Mouse (Mus musculus) urinary bladder, postnatal 25 days (tissue): Measurements from ENCODE around the gene Npnt.
A peak's percentile ranks its signal among the peaks of the same experiment; 100 is the strongest.

Source experiments
- DNase-seq: peaks from one replicate; pipeline ENCODE4 v3.0.0; 2022; ENCODE audit warnings: low spot score

Npnt gene

DNA sequence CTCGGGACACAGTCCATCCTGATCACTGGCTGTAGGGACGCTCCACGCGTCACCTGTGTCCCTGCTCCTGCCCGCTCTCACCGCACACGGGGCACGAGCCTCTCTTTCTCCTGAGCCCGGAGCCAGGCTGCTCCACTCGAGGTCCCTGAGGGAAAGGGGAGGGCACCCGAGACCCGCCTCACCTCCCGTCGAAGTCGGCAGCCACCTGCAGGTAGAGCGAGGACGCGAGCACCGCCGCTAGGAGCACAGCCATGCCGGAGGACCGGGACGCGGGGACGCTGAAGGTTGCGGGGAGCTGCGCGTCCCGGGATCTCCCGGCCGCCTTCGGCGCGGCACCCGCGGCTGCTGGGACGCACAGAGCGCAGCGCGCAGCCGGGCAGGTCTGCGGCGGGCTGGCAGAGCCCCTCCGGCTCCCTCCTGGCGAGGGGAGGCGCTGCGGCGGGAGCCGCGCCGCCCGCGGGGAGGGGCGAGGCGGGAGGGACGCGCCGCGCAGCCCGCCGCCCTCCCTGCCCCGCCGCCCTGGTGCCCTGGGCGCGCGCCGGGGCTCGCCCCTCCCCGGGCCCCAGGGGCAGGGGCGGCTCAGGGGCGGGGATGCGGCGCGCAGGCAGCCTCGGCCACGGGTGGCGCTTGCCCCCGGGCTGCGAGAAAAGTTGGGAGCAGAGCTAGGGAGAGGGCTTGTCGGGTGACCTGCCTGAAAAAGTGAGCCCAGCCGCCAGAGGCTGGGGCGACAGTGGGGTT, at the start of gene Npnt:
TSS of gene Npnt (minus strand) at position 501 of the 738 bp plus-strand sequence.
- peak; percentile 22 for DNase-seq

DNA sequence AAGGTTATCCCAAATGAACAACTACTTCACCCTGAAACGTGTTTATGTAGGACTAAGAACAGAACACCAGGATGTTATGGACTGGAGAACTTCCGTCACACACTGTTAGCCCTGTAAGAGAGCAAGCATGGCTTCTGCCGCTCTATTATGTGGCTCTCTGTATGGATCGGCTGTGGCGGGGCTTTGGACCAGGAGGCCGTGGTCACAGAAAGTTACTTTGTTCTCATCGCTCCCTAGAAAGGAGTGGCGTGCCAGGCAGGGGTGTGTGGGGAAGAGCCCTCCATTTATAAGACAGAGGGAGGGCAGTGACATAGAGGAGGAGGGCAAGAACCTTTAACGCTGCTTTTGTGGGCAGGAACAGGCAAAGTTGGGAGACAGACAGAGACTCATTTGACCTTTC, 46.2 kb upstream of the Npnt start:
- no peak for DNase-seq

GRCm38 (mm10) chr3:132995904-132996267, 45.8 kb upstream of the Npnt start:
- no peak for DNase-seq

- DNase-seq = no peak
These were observed 45.2 kb upstream of the Npnt start for GRCm38 (mm10) chr3:132995172-132995903.

DNA sequence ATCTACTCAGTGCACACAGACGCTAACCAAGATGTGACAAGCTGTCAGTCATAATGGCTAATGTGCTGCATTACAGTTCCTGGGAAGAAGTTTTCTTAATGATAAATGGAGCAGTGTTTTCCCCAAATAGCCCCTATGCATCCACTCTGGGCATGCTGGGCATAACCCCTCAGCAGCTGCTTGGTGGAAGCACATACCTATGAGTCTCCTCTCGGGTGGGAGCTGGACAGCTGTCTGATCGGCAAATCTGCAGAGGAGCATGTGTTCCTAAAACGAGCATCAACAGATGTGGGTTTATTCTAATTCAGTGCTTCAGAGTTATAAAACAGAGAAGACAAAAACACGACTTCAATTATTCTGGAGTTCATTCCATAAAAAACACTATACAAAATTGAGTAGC, 36.1 kb upstream of the Npnt start:
- no peak for DNase-seq

DNA sequence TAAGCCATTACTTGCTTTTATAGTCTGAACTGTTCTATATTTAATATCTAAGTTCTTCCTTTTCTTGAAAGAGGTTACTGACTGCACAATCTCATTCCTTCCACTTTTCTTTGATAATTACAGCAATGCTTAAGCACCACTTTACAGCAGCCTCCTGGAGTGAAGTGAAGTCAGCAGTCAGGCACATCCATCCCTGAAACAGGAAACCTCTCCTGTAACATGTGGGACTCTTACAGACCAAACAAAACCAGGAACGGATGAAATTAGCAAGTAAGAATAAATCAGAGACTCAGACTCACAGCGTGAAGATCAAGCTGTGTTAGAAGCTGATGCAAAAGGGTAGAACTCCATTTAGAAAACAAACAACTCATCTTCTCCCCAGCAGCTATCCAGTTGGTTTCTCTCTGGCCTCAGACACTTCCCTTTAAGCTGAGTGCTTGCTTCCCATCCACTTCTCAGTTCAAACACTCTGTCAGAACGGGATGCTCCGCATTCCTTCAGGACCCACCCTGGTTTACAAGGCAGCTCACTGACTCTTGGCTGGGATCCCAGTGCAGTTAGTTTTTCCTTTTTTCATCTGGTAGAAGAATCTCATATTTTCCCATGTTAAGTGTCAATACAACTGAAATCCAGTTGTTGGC, 33.9 kb upstream of the Npnt start:
- peak; percentile 46 for DNase-seq

GRCm38 (mm10) chr3:132981968-132982367, 31.9 kb upstream of the Npnt start:
- no peak for DNase-seq

DNA sequence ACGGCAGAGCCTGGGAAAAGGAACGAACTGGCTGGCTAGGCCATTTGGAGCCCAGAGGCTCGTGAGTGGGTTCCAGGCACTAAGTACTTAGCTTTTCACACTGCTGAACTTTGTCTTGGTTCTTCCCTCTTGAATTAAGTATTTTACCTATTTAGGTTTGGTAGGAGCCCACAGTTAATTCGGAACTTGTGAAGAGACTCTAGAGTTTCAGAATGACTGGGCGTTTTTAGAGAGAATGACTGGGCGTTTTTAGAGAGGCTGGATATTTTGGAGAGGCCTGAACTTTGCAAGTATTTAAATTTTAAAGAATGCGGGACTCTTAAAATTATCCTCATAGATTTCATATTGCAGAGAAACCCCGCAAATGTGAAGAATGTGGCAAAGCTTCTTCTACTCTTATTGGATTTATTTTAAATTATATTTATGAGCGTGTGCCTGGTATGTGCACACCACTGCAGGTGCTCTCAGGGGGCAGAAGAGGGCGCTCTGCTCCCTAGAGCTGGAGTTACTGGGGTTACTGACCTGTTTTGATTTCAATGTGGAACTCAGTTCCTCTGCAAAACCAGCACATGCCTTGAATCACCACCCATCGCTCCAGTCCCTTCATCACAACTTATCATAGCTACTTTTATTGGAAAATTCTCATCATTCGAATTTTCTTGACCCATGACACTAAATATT, 29.8 kb upstream of the Npnt start:
- no peak for DNase-seq

DNA sequence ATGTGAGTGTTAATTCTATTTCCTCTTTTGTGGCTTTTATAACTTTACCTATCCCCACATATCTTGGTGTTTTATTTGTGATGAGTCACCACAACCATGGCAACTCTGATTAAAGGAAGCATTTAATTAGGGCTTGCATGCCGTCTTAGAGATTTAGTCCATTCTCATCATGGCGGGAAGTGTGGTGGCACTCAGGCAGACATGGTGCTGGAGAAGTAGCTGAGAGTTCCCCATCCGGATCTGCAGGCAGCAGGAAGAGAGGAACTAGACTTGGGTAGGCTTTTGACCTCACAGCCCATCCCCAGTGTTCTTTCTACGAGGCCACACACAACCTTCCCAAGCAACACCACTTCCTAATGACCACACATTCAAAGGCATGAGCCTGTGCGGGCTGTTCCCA, 16.2 kb upstream of the Npnt start:
- no peak for DNase-seq

DNA sequence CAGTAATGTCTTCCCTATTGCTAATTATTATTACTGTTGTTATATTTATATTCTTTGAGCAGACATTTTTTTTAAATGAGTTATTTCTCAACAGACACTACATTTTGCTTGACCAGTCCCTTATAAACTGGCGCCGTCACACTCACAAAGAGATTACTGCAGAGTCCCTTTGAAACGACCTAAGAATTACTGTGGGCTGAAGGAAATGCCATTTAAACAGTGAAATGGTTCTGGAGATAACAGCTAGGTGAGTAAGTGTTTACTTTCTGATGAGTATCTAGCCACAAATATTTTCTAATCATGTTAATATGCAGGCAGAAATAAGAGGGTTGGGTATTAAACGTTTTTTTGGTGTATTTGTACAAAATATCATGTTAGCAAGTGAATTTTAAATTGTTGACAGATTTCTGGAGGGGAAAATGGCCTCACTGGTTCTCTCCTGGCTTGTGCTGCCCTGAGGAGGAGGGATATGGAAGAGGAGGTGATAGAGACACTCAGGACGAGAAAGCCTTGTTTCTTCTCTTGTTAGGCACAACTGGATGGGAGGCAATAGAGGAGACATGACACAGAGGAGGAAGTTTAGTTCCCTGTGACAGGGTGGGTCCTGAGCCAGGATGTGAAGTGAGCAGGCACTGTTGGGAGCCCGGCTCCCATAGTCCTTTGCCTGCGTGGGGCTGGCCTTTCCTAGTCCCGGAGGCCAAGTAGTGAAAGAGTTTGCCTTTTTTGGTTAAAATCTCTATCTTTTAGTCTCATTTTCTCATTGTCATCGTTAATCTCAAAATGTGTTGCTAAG, 14.8 kb upstream of the Npnt start:
- DNase-seq = no peak

DNA sequence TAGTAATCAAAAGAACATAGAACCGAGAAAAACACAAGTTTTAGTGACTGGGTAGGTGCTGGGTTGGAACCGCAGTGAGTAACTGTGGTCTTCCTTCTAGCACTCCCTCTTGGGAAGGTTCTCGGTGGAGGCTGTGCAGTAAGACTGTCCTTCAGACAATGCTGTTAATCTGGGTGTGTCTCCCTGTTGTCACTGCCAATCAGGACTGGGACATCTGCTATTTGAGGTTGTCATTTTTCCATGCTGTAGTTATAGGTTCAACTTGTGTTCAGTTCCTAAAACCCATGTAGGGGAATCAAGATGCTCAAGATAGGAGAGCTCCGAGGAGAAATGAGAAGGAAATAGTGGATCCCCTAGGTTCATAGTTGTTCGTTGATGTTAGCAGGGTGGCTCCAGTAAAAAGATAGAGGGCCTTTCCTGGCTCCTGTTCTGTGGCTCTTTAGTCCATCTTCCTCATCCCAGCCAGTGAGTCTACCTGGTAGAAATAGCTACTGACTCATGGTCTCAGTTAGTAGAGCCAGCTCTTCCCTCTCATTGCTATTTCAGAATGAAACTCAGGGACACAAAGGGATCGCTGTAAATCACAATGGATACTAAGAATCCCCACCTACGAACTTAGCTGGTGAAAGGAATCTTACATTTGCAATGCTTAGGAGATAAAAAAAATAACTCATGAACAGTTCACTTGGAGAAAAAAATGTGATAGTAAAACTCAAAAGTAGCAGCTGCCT, 12.7 kb upstream of the Npnt start:
- no peak for DNase-seq

- DNase-seq = no peak
These were observed 414 bp upstream of the Npnt start for GRCm38 (mm10) chr3:132950529-132950880.

DNA sequence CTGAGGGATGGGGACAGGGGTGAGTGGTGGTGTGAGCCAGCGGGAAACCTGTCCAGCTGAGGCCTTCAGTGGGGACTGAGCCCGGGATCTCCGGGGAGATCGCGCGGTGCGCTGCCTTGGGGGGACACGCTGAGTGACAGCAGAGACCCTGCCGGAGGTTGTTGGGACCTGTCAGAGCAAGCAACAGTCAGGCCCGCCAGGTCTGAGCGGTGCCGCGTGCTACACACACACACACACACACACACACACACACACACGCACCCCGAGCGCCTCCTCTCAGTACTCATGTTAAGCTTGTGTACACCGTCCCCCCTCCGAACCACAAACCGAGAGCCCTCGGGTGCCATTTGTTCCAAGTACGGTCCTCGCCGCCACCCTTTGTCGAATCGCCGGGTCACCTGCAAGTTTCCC, 706 bp downstream of the Npnt start:
- DNase-seq = peak; percentile 23

DNA sequence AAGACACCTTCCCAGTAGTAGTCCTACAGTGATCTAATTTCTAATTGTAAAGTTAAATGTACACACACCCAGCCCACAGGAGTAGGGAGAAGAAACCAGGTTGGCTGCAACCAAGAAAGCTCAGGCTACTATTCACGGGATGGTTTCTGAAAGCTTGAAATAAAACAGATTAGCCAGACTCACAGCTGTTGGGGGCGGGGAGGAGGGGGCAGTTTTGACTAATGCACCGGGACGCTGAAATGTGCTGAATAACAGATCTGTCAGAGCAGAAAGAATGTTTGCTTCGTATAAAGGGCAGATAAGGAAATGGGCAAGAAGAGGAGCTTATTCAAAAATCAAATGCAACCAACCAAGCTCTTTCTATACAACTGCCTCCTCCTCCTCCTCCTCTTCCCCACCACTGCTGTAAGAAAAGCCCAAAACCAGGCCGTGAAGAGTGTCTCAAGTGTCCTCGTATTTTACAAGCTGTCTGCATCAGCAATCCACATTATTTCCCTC, 1.7 kb downstream of the Npnt start:
- no peak for DNase-seq

GRCm38 (mm10) chr3:132946086-132946485, 4.0 kb downstream of the Npnt start:
- no peak for DNase-seq

DNA sequence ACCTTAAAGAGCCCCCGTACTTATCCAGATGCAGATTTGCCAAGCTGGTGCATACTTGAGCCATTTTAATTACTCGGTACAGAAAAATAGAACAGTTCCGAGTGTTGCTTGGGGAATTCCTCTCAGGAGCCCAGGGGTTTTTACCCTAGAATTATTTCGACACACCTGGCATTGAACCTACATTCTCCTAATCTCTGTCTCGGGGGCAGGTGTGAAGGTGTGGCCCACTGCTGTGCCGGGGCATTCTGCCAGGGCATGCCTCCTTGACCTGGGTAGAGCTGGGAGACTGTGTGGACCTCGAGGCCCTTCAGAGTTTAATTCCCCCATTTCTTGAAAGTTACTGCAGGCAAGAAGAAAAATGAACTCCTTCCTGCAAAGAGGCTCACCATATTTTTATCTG, 4.4 kb downstream of the Npnt start:
- DNase-seq = no peak

DNA sequence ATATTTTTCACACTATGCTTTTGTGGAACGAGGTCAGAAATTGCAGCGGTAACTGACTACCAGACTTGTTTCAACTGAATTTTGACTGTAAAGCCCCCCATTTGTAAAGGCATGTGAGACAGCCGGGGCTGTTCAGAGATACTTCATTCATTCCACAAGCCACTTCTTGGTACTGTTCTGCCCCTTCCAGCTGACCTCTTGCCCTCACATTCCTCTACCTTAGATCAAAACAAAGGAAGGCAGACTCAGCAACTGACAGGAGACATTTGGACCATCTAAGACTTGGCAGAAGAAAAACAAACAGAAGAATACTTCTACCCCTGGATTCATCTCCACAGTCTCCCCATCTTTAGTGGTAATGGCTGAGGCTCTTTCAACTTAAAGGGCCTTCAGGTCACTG, 5.5 kb downstream of the Npnt start:
- DNase-seq = no peak

GRCm38 (mm10) chr3:132944193-132944592, 5.9 kb downstream of the Npnt start:
- DNase-seq = no peak

DNA sequence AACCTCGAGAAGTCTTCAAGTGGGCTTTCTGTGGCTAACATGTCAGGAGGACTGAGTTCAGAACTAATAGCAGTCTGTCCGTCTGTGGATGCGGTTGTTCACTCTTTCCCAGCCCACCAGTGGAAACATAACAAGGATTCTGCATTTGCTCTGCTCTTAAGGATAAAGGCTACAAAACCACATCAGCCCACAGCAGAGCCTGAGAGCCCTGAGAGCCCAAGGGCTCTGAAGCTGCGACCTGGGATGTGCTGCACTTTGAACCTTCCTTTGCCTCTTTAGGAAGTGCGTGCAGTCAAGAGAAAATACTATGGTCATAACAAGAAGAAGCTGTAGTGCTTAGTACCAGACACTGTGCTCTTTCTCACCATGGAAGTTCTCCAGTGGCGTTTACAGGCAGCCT, 7.3 kb downstream of the Npnt start:
- no peak for DNase-seq

GRCm38 (mm10) chr3:132940181-132940990, 9.7 kb downstream of the Npnt start:
- no peak for DNase-seq
